Mouse (Mus musculus): ENCODE results near the gene Pdzd4.

DNA sequence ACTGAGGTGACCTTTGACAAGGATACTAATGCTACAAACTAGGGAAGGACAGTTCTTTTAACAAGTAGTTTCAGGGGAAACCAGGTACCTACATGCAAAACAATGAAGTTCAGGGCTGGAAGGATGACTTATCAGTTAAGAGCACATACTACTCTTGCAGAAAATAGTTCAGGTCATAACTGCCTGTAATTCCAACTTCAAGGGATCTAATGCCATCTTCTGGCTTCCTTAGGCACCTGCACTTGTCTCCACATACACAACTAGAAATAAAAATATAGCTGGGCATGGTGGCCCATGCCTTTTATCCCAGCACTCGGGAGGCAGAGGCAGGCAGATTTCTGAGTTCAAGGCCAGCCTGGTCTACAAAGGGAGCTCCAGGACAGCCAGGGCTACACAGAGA is 75.8 kb downstream of the Pdzd4 start:
- TF ChIP-seq NELFE (IDR thresholded peaks at IDR 0.05; ENCODE audit: low read depth, low read length) (no peak), POLR2A (IDR thresholded peaks at IDR 0.05; ENCODE audit: control insufficient read depth in 1 of 2, insufficient read depth in 1 of 2, low read depth in 1 of 2, low read length in 2 of 2, poor library complexity in 1 of 2) (no peak), CHD2 (IDR thresholded peaks at IDR 0.05; ENCODE audit: low read length) (no peak)
